Mouse (Mus musculus): ENCODE results near the gene Smurf2. TPM values are rescaled to one million over a fixed set of nuclear protein-coding genes. Genes with fewer than 3 reads are reported as not detected.
A peak's percentile ranks its signal among the peaks of the same experiment; 100 is the strongest.
"Not testable (repeated sequence)": the region's sequence is repeated elsewhere in the genome, so short reads cannot be mapped to it uniquely, and the experiment has no call there.

The Smurf2 gene
- polyA plus RNA-seq, 1 experiment from 2014 or later, result 14.1 TPM

DNA sequence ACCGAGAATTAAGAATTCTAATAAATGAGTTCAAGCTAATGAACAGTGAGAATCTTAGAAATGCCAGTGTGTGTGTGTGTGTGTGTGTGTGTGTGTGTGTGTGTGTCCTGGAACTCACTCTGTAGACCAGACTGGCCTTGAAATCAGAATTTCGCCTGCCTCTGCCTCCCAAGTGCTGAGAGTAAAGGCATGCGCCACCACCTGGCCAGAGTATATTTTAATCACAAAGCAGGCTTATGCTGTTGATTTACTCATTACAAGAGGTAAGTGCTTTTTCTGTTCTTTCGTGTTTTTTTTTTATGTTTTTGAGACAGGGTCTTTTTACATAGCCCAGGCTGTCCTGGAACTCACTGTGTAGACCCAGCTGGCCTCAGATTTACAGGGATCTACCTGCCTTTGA is 126.7 kb downstream of the Smurf2 start:
- Histone ChIP-seq H3K4me1 (replicated peaks) (peaks cover 19% of the 10 kb centered on the region), H3K36me3 (peaks cover 62% of the 10 kb centered on the region), H3K4me3 (no peak overlapping the region), H3K9ac (no peak overlapping the region), H3K9me3 (no peaks in the 10 kb centered on the region), H3K27ac (replicated peaks) (no peak overlapping the region), H3K27me3 (no peaks in the 10 kb centered on the region), H3K4me2 (no peak overlapping the region)
- 79% methylated on average over 4 of the region's 4 CpGs for WGBS
- ATAC-seq (ENCODE audit: low read depth), result no peak

DNA sequence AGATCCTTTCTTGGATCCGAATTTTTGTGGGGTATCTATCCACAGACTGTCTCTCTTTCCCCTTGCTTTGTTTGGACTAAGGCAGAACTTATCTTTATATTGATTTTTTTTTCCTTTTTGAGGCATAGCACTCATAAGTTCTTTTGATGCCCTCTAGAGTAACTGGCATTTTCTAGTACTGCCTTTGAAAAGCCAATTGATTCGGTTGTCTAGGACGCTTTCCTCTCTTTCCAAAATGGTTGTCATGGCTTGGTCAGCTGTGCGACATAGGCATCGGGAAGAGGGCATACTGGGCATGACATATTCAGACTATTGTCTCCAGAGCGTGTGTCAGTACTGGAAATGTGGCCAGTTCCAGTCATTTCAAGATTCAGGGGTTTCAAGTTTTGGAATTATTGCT is 130.9 kb downstream of the Smurf2 start:
- whole genome bisulfite sequencing, result under 1% methylated on average over 6 of the region's 6 CpGs
- Histone ChIP-seq H3K4me2 (peak overlapping the region; percentile 69), H3K27ac (replicated peaks) (peak overlapping the region; percentile 97), H3K4me3 (peak overlapping the region; percentile 80), H3K36me3 (peaks cover 44% of the 10 kb centered on the region), H3K9ac (peak overlapping the region; percentile 99), H3K27me3 (no peaks in the 10 kb centered on the region), H3K9me3 (no peaks in the 10 kb centered on the region), H3K4me1 (replicated peaks) (peaks cover 42% of the 10 kb centered on the region)
- ATAC-seq (ENCODE audit: low read depth), result no peak

DNA sequence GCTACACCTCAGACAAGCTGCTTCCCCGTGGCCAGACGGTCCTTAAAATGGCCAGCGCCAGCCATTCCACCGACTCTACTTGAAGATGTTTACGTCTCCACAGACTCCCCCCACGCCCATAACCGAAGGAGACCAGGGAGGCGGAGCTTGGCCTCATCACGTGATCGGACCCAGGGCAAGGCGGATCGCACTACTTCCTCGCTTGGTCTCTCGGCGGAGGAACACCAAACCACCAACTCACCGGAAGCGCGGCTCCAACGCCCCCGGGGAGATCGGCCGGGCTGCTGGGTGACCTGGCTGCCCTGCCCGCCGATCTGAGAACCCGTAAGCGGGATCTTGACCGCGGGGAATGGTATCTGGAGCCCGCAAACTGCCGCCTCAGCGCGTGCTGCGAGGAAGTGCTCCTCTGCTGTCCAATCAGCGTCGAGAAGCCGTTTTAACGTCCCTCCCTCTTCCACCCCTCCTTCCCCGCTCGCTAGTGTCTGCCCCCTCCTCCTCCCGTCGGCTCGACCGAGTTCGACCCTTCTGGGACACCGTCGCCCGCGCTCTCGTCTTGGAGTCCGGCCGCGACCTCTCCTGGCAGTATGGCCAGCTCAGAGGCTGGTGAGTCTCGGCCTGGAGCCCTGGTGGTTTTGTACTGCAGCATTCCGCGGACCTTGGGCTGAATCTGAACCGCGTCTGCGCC is 131.6 kb downstream of the Smurf2 start, which contains the start of the genes Ddx5 and Cep95:
Ddx5 (minus strand) TSS at position 411 of the 685 bp plus-strand sequence.
Cep95 (plus strand) TSS at position 478 of the 685 bp plus-strand sequence.
- under 1% methylated on average over 58 of the region's 58 CpGs for WGBS
- Histone ChIP-seq H3K27ac (replicated peaks) (peak within 1 kb of the TSS; percentile 97), H3K27me3 (no peaks in the 10 kb centered on the region), H3K9ac (peak within 1 kb of the TSS; percentile 99), H3K4me2 (peak within 1 kb of the TSS; percentile 69), H3K4me1 (replicated peaks) (peaks cover 45% of the 10 kb centered on the region), H3K36me3 (peaks cover 44% of the 10 kb centered on the region), H3K4me3 (peak within 1 kb of the TSS; percentile 80), H3K9me3 (no peaks in the 10 kb centered on the region)
- ATAC-seq (ENCODE audit: low read depth), result peak; percentile 95

DNA sequence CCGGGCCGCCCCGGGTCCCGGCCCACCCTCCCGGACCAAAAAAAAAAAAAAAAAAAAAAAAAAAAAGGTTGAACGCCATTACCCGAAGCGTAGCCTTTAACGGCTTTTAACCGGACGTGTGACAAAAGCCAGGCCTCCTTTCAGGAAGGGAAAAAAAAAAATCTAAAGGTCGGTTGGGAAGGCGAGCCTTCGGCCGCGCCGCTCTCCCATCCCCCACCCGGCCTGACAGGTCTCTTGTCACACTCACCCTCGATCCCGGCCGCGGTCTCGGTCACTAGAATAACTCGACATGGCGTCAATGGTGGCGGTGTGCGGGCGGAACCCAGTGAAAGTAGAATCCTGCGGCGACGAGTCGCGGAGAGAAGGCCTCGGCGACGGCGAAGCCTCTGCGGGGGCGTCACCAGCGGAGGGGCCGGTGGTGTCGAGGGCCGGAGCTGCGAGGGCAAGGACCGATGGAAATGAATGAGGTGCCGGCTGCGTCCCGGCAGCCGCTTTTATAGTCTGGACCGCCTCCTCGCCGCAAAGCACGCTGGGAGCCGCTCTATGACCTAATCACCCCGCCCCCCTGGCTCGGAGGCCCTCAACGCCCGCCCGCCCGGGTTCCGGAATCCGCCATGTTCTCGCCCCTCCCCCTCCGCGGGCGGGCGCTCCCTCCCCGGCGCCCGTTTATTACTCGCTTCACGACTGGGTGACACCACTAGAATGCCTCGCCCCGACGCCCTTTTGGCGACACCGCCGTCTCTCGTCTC is 132.3 kb downstream of the Smurf2 start:
- Histone ChIP-seq H3K27me3 (no peaks in the 10 kb centered on the region), H3K4me1 (replicated peaks) (peaks cover 52% of the 10 kb centered on the region), H3K36me3 (peaks cover 44% of the 10 kb centered on the region), H3K9me3 (no peaks in the 10 kb centered on the region), H3K4me2 (peak overlapping the region; percentile 38), H3K27ac (replicated peaks) (peak overlapping the region; percentile 97), H3K4me3 (peak overlapping the region; percentile 80), H3K9ac (peak overlapping the region; percentile 99)
- peak; percentile 84 for ATAC-seq (ENCODE audit: low read depth)
- under 1% methylated on average over 75 of the region's 79 CpGs for WGBS

DNA sequence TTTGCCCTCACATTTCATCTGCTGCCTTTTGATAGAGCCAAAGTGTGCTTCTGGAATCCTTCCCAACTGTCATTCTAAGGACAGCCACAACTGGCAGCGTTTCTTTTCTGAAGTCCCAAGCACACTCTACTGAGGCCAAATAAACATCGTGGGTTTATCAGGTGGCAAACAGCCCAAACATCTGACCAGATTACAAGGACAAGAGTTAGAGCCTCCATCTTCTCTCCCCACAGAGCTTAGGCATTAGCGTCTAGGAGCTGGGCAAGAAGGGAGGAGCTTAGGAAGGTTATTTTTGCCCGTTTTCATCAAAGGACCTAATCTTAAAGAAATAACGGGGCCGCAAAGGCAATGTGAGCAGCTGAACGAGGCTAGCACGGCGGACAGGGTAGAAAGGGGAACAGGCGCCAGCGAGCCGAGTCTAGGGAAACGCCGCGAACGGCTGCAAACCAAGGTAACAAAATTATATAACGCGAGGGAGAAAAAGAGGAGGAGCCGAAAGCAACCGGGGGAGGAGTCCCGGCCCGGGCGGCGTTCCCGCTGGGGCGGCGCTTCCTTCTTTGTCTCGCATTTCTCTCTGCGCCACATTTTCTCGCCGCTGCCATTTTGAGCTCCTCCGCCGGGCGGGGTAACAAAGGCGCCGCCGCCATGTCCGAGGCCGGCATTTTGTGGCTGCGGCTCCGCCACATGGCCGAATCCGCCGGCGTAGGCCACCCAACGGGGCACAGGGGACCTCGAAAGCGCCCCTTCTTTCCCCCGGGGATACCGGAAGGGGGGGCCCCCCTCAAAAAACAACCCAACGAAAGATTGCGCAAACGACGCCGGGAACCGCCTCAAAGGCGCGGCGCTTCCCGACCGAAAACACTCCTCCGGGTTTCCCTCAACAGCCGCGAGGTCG is 133.1 kb downstream of the Smurf2 start:
- H3K27me3 ChIP-seq, result no peaks in the 10 kb centered on the region
- no peaks in the 10 kb centered on the region for H3K9me3 ChIP-seq
- ATAC-seq (ENCODE audit: low read depth), result no peak; the same call in 1 of the 2 replicates
- H3K4me1 ChIP-seq (replicated peaks), result peaks cover 60% of the 10 kb centered on the region
- WGBS, result 0% methylated on average over 64 of the region's 65 CpGs
- H3K36me3 ChIP-seq, result peaks cover 44% of the 10 kb centered on the region
- peak overlapping the region; percentile 87 for H3K4me2 ChIP-seq
- peak overlapping the region; percentile 80 for H3K4me3 ChIP-seq
- H3K27ac ChIP-seq (replicated peaks), result peak overlapping the region; percentile 97
- peak overlapping the region; percentile 99 for H3K9ac ChIP-seq

DNA sequence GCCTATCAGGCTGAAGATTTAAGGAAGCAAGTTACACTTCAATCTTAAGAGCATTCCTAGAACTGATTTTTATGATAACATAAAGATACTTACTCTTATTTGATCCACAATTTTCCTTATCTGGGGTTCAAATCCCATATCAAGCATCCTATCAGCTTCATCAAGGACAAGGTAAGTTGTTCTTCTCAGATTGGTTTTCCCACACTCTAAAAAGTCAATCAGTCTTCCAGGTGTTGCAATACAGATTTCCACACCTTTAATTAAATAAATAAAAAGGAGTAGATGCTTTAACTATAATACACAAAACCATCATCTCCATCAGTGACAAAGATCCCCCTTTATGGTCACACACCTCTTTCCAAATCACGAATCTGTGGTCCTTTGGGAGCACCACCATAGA is 135.5 kb downstream of the Smurf2 start:
- Histone ChIP-seq H3K9me3 (no peaks in the 10 kb centered on the region), H3K27ac (replicated peaks) (no peak overlapping the region), H3K4me2 (peak overlapping the region; percentile 87), H3K4me1 (replicated peaks) (peaks cover 59% of the 10 kb centered on the region), H3K4me3 (peak overlapping the region; percentile 80; the same call in 1 of the 2 replicates), H3K27me3 (no peaks in the 10 kb centered on the region), H3K36me3 (peaks cover 62% of the 10 kb centered on the region), H3K9ac (no peak overlapping the region)
- 80% methylated on average over 1 of the region's 1 CpGs for WGBS
- ATAC-seq (ENCODE audit: low read depth), result no peak

DNA sequence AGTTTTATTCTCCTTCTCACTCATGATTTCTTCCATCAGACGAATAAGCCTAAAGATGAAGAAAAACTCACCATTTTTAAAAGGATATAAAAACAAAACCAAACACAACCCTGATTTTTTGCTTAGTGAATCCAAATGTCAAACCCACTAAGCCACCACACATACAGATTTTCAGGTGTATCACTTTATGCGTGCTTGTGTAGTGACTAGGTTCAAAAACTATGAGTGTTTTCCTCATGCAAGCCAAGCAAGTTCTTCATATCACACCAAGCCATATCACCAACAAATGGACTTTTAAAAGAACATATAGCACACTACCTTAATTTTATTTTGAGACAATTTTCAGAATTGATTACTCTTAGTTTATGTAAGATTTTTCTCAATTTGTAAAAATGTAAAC is 136.0 kb downstream of the Smurf2 start:
- no peaks in the 10 kb centered on the region for H3K9me3 ChIP-seq
- no peak overlapping the region for H3K27ac ChIP-seq (replicated peaks)
- WGBS, result 88% methylated on average over 2 of the region's 2 CpGs
- H3K4me3 ChIP-seq, result no peak overlapping the region
- H3K4me1 ChIP-seq (replicated peaks), result peaks cover 57% of the 10 kb centered on the region
- peaks cover 66% of the 10 kb centered on the region for H3K36me3 ChIP-seq
- no peak for ATAC-seq (ENCODE audit: low read depth)
- H3K4me2 ChIP-seq, result no peak overlapping the region
- no peaks in the 10 kb centered on the region for H3K27me3 ChIP-seq
- no peak overlapping the region for H3K9ac ChIP-seq

DNA sequence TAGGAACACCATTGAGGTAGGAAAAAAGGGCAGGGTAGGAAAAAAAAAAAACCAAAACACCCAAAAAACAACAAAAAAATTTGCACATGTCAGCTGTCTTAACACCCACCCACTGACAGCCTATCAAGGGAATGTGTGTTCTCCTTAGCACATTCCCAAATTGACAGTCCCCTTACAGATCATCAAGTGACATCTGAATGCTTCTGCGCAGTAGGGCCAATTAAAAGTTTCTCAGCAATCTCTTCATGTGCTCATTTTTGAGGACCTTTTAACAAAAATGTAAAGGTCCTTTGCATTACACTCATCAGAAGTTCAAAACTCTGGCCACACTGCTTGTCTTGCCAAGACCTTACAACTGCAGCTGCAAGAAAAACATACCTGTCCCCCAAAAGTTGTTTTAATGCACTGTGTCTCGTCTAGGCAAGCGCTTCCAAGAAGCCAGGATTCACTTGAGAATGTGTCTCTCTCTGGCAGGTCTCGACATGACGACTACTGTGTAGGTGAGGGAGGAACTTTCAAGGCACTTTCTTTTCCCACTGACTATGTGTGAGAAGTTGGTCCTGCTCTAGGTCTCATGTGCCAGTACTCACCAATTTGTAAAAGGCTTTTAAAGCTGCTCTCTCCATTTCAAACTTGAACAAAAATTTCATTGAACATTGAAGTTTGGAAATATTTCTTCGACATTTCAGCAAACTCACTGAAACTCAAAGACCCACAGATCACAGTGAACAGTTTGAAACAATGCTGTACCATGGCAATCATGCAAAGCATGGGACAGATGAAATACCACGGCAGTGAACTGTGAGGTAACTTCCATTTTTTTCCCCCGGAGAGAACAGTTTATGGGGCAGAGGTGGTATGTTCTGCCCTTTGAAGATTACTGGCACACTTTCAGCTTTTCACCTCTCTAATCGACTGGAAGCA is 137.4 kb downstream of the Smurf2 start:
- no peak overlapping the region for H3K4me2 ChIP-seq
- H3K4me1 ChIP-seq (replicated peaks), result peaks cover 60% of the 10 kb centered on the region
- no peak overlapping the region for H3K4me3 ChIP-seq
- no peak overlapping the region for H3K9ac ChIP-seq
- H3K27ac ChIP-seq (replicated peaks), result no peak overlapping the region
- H3K36me3 ChIP-seq, result peaks cover 66% of the 10 kb centered on the region
- 84% methylated on average over 9 of the region's 9 CpGs for WGBS
- no peaks in the 10 kb centered on the region for H3K9me3 ChIP-seq
- no peaks in the 10 kb centered on the region for H3K27me3 ChIP-seq
- ATAC-seq (ENCODE audit: low read depth), result no peak

DNA sequence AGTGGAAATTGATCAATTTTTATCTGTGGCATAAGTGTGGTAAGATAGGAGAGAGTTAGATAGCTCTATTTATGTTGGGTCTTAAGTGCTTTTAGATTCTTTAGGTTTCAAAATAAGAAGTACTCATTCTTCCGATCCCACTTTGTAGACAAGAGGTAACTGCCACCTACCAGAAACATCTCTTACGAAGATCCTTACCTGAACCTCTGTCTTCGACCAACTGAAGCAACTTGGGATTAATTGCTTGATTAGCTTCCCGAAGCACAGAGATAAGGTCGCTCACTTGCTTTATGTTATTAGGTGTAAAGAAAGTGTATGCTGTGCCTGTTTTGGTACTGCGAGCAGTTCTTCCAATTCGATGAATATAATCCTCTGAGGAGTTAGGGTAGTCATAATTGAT is 138.2 kb downstream of the Smurf2 start:
- H3K36me3 ChIP-seq, result peaks cover 66% of the 10 kb centered on the region
- not testable (repeated sequence) for ATAC-seq (ENCODE audit: low read depth)
- WGBS, result 91% methylated on average over 7 of the region's 7 CpGs

DNA sequence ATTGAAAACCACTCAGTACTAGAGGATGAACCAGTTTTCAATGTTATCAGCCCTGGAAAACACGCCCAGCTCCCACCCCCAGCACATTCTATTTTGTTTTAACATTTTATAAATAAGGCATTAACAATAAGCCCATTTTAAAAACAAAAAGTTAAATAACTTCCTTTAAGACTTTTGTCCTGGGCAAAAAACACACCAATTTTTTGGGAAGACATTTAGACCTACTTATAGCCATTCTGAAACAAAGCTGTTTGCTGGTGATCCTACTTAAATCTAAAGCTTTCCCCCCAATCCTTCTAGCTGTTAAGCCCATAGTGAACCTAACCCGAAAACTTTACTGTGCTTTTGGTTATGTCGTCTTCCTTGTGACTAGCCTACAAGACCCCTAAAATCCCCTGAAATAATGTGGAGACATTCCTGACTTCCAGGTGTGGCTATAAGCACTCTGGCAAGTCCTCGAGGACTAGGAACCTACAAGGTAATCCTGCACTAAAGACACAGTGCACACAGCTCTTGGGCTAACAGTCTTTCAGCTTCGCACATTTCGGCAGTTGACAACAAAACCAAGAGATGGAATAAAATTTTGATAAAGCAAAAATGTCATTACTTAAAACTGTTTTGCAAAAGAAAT is 139.8 kb downstream of the Smurf2 start:
- H3K36me3 ChIP-seq, result peaks cover 67% of the 10 kb centered on the region
- H3K4me1 ChIP-seq (replicated peaks), result peaks cover 55% of the 10 kb centered on the region

More for the DNA sequence above, 138.2 kb downstream of the Smurf2 start:
- H3K27ac ChIP-seq (replicated peaks); H3K9ac ChIP-seq; H3K4me2 ChIP-seq; H3K27me3 ChIP-seq; H3K9me3 ChIP-seq; H3K4me3 ChIP-seq: not testable (repeated sequence)
- H3K4me1 ChIP-seq (replicated peaks), result peaks cover 68% of the 10 kb centered on the region

DNA sequence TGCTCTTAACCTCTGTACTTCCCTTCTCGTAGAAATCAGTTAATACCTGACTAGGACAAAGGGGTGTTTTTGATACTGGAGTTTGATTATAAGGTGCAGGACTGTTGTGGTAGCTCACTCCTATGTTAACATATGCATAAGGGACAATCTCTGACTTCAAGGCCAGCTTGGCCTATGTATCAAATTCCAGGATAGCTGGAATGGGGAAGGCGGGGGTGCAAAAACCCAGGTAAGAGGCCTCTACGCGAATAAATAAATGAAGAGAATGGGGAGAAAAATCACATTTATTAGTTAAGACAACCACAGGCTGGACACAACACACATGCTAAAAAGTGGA is 140.5 kb downstream of the Smurf2 start:
- Histone ChIP-seq H3K9ac (no peak overlapping the region), H3K4me2 (peak overlapping the region; percentile 91), H3K9me3 (no peaks in the 10 kb centered on the region), H3K27ac (replicated peaks) (peak overlapping the region; percentile 94; the same call in 1 of the 2 replicates), H3K4me1 (replicated peaks) (peaks cover 49% of the 10 kb centered on the region), H3K27me3 (no peaks in the 10 kb centered on the region), H3K4me3 (no peak overlapping the region), H3K36me3 (peaks cover 65% of the 10 kb centered on the region)
- 71% methylated on average over 4 of the region's 4 CpGs for WGBS
- peak; percentile 12 for ATAC-seq (ENCODE audit: low read depth)

More for the DNA sequence above, 139.8 kb downstream of the Smurf2 start:
- no peak for ATAC-seq (ENCODE audit: low read depth)
- no peak overlapping the region for H3K4me3 ChIP-seq
- no peak overlapping the region for H3K9ac ChIP-seq
- no peaks in the 10 kb centered on the region for H3K9me3 ChIP-seq
- no peak overlapping the region for H3K27ac ChIP-seq (replicated peaks)
- no peak overlapping the region for H3K4me2 ChIP-seq
- 81% methylated on average over 6 of the region's 6 CpGs for WGBS
- H3K27me3 ChIP-seq, result no peaks in the 10 kb centered on the region

Measured in neural tube, embryonic 13.5 days (tissue).